Mouse (Mus musculus) small intestine, adult 2 months (tissue): ENCODE results near the gene Nop16.

ENCODE experiments used
- CTCF ChIP-seq: fragments of 200-500 bp; IDR thresholded peaks from 2 replicates; pipeline ENCODE4 v1.5.1; 2012; ENCODE audit warnings: low read depth, mild to moderate bottlenecking, control low read depth, inconsistent platforms, low read length, moderate library complexity, mixed read lengths; ENCODE audit not compliant: insufficient replicate concordance, insufficient read length; ENCODE audit errors: extremely low read depth
- POLR2A ChIP-seq: fragments of 200-500 bp; IDR thresholded peaks from 2 replicates; pipeline ENCODE4 v1.6.1; 2012; ENCODE audit warnings: low read depth, mild to moderate bottlenecking, control low read depth, inconsistent platforms, low read length, moderate library complexity

DNA sequence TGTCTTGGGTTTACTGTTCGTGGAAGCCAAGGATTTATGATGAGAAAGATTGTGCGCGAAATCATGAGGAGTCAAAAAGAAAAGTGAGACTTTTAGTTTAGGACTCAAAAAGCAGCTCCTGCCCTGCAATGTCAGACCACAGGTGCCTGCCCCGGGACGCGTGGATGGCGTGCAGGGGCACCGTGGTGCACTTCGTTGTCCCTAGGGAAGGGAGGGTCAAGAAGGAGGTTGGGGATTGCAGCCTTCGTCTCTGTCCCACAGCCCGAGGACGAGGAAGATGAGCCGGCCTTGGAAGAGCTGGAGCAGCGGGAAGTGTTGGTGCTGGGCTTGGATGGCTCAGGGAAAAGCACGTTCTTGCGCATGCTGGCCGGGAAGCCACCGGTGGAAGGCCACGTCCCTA lies 14.4 kb downstream of the Nop16 start:
- no peak for TF ChIP-seq POLR2A
- no peak for TF ChIP-seq CTCF
